Mouse (Mus musculus): Measurements from ENCODE around the gene Pgap3. TPM values are rescaled to one million over a fixed set of nuclear protein-coding genes. Genes with fewer than 3 reads are reported as not detected.
A peak's percentile ranks its signal among the peaks of the same experiment; 100 is the strongest.

Pgap3 gene
- polyA plus RNA-seq, 1 experiment from 2014 or later = 8.0 TPM

- TF ChIP-seq CTCF (IDR thresholded peaks at IDR 0.05) (no peak), EP300 (IDR thresholded peaks at IDR 0.05) (no peak)
- ATAC-seq = no peak
- 88% methylated on average over 2 of the region's 2 CpGs for WGBS
These were observed 18.6 kb downstream of the Pgap3 start for GRCm38 (mm10) chr11:98381651-98382050.

GRCm38 (mm10) chr11:98380106-98380505 is 20.2 kb downstream of the Pgap3 start:
- H3K9ac ChIP-seq (replicated peaks; ENCODE audit: low read depth) = no peak overlapping the region
- H3K36me3 ChIP-seq (ENCODE audit: insufficient read depth, low read length) = peaks cover 43% of the 10 kb centered on the region
- no peak overlapping the region for H3K4me2 ChIP-seq (replicated peaks; ENCODE audit: low read depth, low read length)
- H3K4me3 ChIP-seq (ENCODE audit: low read depth, low read length) = no peak overlapping the region
- no peak overlapping the region for H3K27ac ChIP-seq (ENCODE audit: low read length)
- no peaks in the 10 kb centered on the region for H3K4me1 ChIP-seq (ENCODE audit: insufficient read depth, low read depth, low read length)
- no peaks in the 10 kb centered on the region for H3K27me3 ChIP-seq (replicated peaks; ENCODE audit: insufficient read depth, low read length)
- H3K9me3 ChIP-seq (ENCODE audit: low read length) = no peaks in the 10 kb centered on the region
- DNase-seq (ENCODE audit: low spot score) (no peak), ATAC-seq (no peak)
- TF ChIP-seq EP300 (IDR thresholded peaks at IDR 0.05) (no peak), CTCF (IDR thresholded peaks at IDR 0.05) (no peak)
- WGBS = 72% methylated on average over 6 of the region's 6 CpGs

More at GRCm38 (mm10) chr11:98381651-98382050, 18.6 kb downstream of the Pgap3 start:
- no peak overlapping the region for H3K4me2 ChIP-seq (replicated peaks; ENCODE audit: low read depth, low read length)
- no peaks in the 10 kb centered on the region for H3K4me1 ChIP-seq (ENCODE audit: insufficient read depth, low read depth, low read length)
- H3K9me3 ChIP-seq (ENCODE audit: low read length) = no peaks in the 10 kb centered on the region
- no peak for DNase-seq (ENCODE audit: low spot score)
- H3K4me3 ChIP-seq (ENCODE audit: low read depth, low read length) = no peak overlapping the region
- H3K27ac ChIP-seq (ENCODE audit: low read length) = no peak overlapping the region
- H3K36me3 ChIP-seq (ENCODE audit: insufficient read depth, low read length) = peaks cover 28% of the 10 kb centered on the region
- H3K9ac ChIP-seq (replicated peaks; ENCODE audit: low read depth) = no peak overlapping the region
- peaks cover 1% of the 10 kb centered on the region; the same call in 1 of the 2 replicates for H3K27me3 ChIP-seq (replicated peaks; ENCODE audit: insufficient read depth, low read length)

- H3K4me3 ChIP-seq (ENCODE audit: low read depth, low read length) = no peak overlapping the region
- H3K27me3 ChIP-seq (replicated peaks; ENCODE audit: insufficient read depth, low read length) = no peaks in the 10 kb centered on the region
- no peaks in the 10 kb centered on the region for H3K4me1 ChIP-seq (ENCODE audit: insufficient read depth, low read depth, low read length)
- 68% methylated on average over 7 of the region's 7 CpGs for WGBS
- H3K9me3 ChIP-seq (ENCODE audit: low read length) = no peaks in the 10 kb centered on the region
- peaks cover 46% of the 10 kb centered on the region for H3K36me3 ChIP-seq (ENCODE audit: insufficient read depth, low read length)
- no peak overlapping the region for H3K4me2 ChIP-seq (replicated peaks; ENCODE audit: low read depth, low read length)
- TF ChIP-seq EP300 (IDR thresholded peaks at IDR 0.05) = no peak
- no peak overlapping the region for H3K27ac ChIP-seq (ENCODE audit: low read length)
- ATAC-seq (peak; percentile 45; the same call in 1 of the 2 replicates), DNase-seq (ENCODE audit: low spot score) (no peak)
- H3K9ac ChIP-seq (replicated peaks; ENCODE audit: low read depth) = no peak overlapping the region
These were observed 20.9 kb downstream of the Pgap3 start for GRCm38 (mm10) chr11:98379379-98379778.

GRCm38 (mm10) chr11:98377787-98378186 is 22.5 kb downstream of the Pgap3 start:
- Histone ChIP-seq H3K36me3 (ENCODE audit: insufficient read depth, low read length) (peaks cover 46% of the 10 kb centered on the region), H3K9me3 (ENCODE audit: low read length) (no peaks in the 10 kb centered on the region), H3K27ac (ENCODE audit: low read length) (no peak overlapping the region), H3K27me3 (replicated peaks; ENCODE audit: insufficient read depth, low read length) (no peaks in the 10 kb centered on the region), H3K4me2 (replicated peaks; ENCODE audit: low read depth, low read length) (no peak overlapping the region), H3K9ac (replicated peaks; ENCODE audit: low read depth) (no peak overlapping the region), H3K4me1 (ENCODE audit: insufficient read depth, low read depth, low read length) (no peaks in the 10 kb centered on the region), H3K4me3 (ENCODE audit: low read depth, low read length) (no peak overlapping the region)
- no peak for DNase-seq (ENCODE audit: low spot score)
- no peak for TF ChIP-seq EP300 (IDR thresholded peaks at IDR 0.05)
- no peak for TF ChIP-seq CTCF (IDR thresholded peaks at IDR 0.05)
- ATAC-seq = no peak
- 79% methylated on average over 11 of the region's 11 CpGs for WGBS

- no peaks in the 10 kb centered on the region for H3K4me1 ChIP-seq (ENCODE audit: insufficient read depth, low read depth, low read length)
- no peak overlapping the region for H3K9ac ChIP-seq (replicated peaks; ENCODE audit: low read depth)
- H3K27me3 ChIP-seq (replicated peaks; ENCODE audit: insufficient read depth, low read length) = no peaks in the 10 kb centered on the region
- no peaks in the 10 kb centered on the region for H3K9me3 ChIP-seq (ENCODE audit: low read length)
- H3K27ac ChIP-seq (ENCODE audit: low read length) = no peak overlapping the region
- no peak overlapping the region for H3K4me2 ChIP-seq (replicated peaks; ENCODE audit: low read depth, low read length)
- no peak overlapping the region for H3K4me3 ChIP-seq (ENCODE audit: low read depth, low read length)
- 77% methylated on average over 5 of the region's 5 CpGs for WGBS
- DNase-seq (ENCODE audit: low spot score) = no peak
- TF ChIP-seq CTCF (IDR thresholded peaks at IDR 0.05) = no peak
- TF ChIP-seq EP300 (IDR thresholded peaks at IDR 0.05) = no peak
- ATAC-seq = no peak
- peaks cover 46% of the 10 kb centered on the region for H3K36me3 ChIP-seq (ENCODE audit: insufficient read depth, low read length)
These were observed 23.5 kb downstream of the Pgap3 start for GRCm38 (mm10) chr11:98376756-98377155.

GRCm38 (mm10) chr11:98374266-98374665 is 26.0 kb downstream of the Pgap3 start:
- no peak overlapping the region for H3K4me3 ChIP-seq (ENCODE audit: low read depth, low read length)
- WGBS = 57% methylated on average over 8 of the region's 8 CpGs
- DNase-seq (ENCODE audit: low spot score) = no peak
- ATAC-seq = no peak
- no peak overlapping the region for H3K27ac ChIP-seq (ENCODE audit: low read length)
- no peaks in the 10 kb centered on the region for H3K27me3 ChIP-seq (replicated peaks; ENCODE audit: insufficient read depth, low read length)
- H3K4me1 ChIP-seq (ENCODE audit: insufficient read depth, low read depth, low read length) = 0 out of 2 replicates have a peak, but pooled peaks cover 2% of the 10 kb centered on the region
- no peak for TF ChIP-seq CTCF (IDR thresholded peaks at IDR 0.05)
- TF ChIP-seq EP300 (IDR thresholded peaks at IDR 0.05) = no peak
- H3K9ac ChIP-seq (replicated peaks; ENCODE audit: low read depth) = no peak overlapping the region
- peaks cover 40% of the 10 kb centered on the region for H3K36me3 ChIP-seq (ENCODE audit: insufficient read depth, low read length)
- no peaks in the 10 kb centered on the region for H3K9me3 ChIP-seq (ENCODE audit: low read length)
- no peak overlapping the region for H3K4me2 ChIP-seq (replicated peaks; ENCODE audit: low read depth, low read length)

- Histone ChIP-seq H3K27me3 (replicated peaks; ENCODE audit: insufficient read depth, low read length) (no peaks in the 10 kb centered on the region), H3K36me3 (ENCODE audit: insufficient read depth, low read length) (peaks cover 32% of the 10 kb centered on the region), H3K4me2 (replicated peaks; ENCODE audit: low read depth, low read length) (no peak overlapping the region), H3K4me1 (ENCODE audit: insufficient read depth, low read depth, low read length) (0 out of 2 replicates have a peak, but pooled peaks cover 2% of the 10 kb centered on the region), H3K9me3 (ENCODE audit: low read length) (no peaks in the 10 kb centered on the region), H3K4me3 (ENCODE audit: low read depth, low read length) (no peak overlapping the region), H3K9ac (replicated peaks; ENCODE audit: low read depth) (no peak overlapping the region), H3K27ac (ENCODE audit: low read length) (no peak overlapping the region)
- ATAC-seq (no peak), DNase-seq (ENCODE audit: low spot score) (no peak)
- 74% methylated on average over 6 of the region's 6 CpGs for WGBS
- no peak for TF ChIP-seq EP300 (IDR thresholded peaks at IDR 0.05)
- TF ChIP-seq CTCF (IDR thresholded peaks at IDR 0.05) = no peak
These were observed 27.0 kb downstream of the Pgap3 start for GRCm38 (mm10) chr11:98373244-98373643.
